ENCODE assay signal across 8 mouse cellular contexts in the genomic region with DNA sequence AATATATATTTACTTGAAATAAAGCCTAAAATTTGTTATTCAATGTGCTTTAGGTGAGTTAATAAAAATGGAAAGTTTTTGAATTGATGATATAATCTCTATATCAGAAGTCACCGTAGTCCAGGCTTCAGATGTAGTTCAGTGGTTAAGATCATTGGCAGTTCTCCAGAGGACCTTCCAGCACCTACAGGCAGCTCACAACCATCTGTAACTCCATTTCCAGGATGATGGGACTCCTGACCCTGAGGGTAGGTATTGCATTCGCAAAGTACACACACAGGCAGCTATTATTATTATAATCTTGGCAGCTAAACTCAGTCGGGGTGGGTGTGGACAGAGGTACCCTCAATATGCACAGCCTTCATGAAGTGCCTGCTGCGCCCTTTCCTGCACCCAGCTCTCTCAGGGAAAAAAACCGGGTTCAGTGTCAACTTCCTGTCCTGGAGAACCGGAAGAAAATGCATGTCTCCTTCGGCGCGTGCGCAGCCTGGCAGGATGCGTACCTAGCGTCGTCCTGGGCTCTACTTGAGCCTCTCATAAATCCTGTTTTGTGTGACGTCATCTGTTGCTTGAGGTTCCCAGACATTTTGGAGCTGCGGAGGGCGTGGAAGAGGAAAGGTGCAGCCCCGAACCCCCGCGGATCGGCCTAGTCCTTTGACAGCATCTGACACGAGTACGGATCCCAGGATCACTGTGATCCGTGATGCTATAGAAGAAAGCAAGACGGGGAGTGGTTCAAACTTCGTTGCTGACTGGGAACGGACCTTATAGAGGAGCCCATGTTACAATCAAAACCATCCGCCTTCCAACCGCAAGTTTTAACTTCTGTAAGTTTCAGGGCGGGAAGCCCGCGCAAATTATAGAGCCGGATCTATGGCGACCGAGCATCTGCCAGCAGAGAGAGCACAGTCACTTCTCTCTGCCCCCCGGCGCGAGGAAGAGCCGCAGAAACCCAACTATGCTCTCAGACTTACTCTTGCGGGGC. TPM values are rescaled to one million over a fixed set of nuclear protein-coding genes. Genes with fewer than 3 reads are reported as not detected.
DNase-seq lines count a peak whose midpoint lies in the region; ATAC-seq lines count a peak whose summit lies in the region.

TSS of gene Wdr5b (plus strand) at position 551 of the 985 bp plus-strand sequence.

- H3K4me3 ChIP-seq in intestine, embryonic 14.5 days (ENCODE audit: low read depth, low read length): peak within 1 kb of the TSS; percentile 65

- intact Hi-C loops in left cerebral cortex, postnatal 14 days (cut with DNase I): loop anchor here (2.0 kb wide), 1 partner anchor 30 kb away; the partner anchor contains the start of genes Ccdc58 and Fam162a

- H3K4me2 ChIP-seq in intestine, embryonic 14.5 days (ENCODE audit: low read length): peak within 1 kb of the TSS; percentile 64

- peaks cover 39% of the 10 kb centered on the region for H3K36me3 ChIP-seq in intestine, embryonic 14.5 days (ENCODE audit: control insufficient read depth, insufficient read depth, low read length)

- H3K4me1 ChIP-seq in intestine, embryonic 14.5 days (replicated peaks; ENCODE audit: control insufficient read depth, insufficient read depth, low read length): peaks cover 9% of the 10 kb centered on the region

- WGBS in intestine, embryonic 14.5 days: 3% methylated on average over 39 of the region's 39 CpGs

- H3K9me3 ChIP-seq in intestine, embryonic 14.5 days (ENCODE audit: control insufficient read depth, low read length): no peaks in the 10 kb centered on the region

- DNase-seq in adrenal gland, adult 18-20 months (ENCODE audit: low spot score in 2 of 2): peak; percentile 75 to 78
- peak; percentile 99 for DNase-seq in embryo, embryonic 11 days
- DNase-seq in gastrocnemius, postnatal 25 days: peak; percentile 93
- DNase-seq in intestine, embryonic 14.5 days (ENCODE audit: low spot score): peak; percentile 92
- DNase-seq in left cerebral cortex, postnatal 14 days (ENCODE audit: low spot score in 2 of 2): peak; percentile 94 to 98
- peak; percentile 97 for DNase-seq in mesoderm, embryonic 11.5 days (ENCODE audit: low read depth, low spot score)
- peak; percentile 92 to 97 for DNase-seq in right cerebral cortex, postnatal 36 days (ENCODE audit: low spot score in 2 of 2)
- DNase-seq in yolk sac, embryonic 10.5 days (ENCODE audit: low spot score): peak; percentile 91

- no peaks in the 10 kb centered on the region for H3K27me3 ChIP-seq in intestine, embryonic 14.5 days (replicated peaks; ENCODE audit: control insufficient read depth, insufficient read depth, low read length)

- peak within 1 kb of the TSS; percentile 80 for H3K27ac ChIP-seq in intestine, embryonic 14.5 days (ENCODE audit: low read depth)

- H3K9ac ChIP-seq in intestine, embryonic 14.5 days (ENCODE audit: low read length): peak within 1 kb of the TSS; percentile 67

- ATAC-seq in intestine, embryonic 14.5 days (replicated peaks; ENCODE audit: low FRiP score, low TSS enrichment, low read depth): peak; percentile 96

RNA-seq across cellular contexts. Expression of gene Wdr5b, which starts in this region (rescaled TPM):
- 1 to 10 TPM; 2.8 to 3.9 TPM for total RNA-seq in adrenal gland, adult 18-20 months (2021)
- total RNA-seq in gastrocnemius, postnatal 25 days (2021): 1 to 10 TPM; 1.5 to 2.0 TPM
- 8.5 and 8.7 TPM in 2 replicates for polyA plus RNA-seq in intestine, embryonic 14.5 days (2014; fragmentation: Nextera tagmentation; extraction: Ambion mirVana)
- 1 to 10 TPM; 3.6 to 3.9 TPM for total RNA-seq in left cerebral cortex, postnatal 14 days (2021)

Comparison
In these comparisons a context has a peak if more than half of its experiments do, and no peak if none do; other contexts are left out.
1. Peak in every context shown above with its lines: DNase-seq, ATAC-seq, H3K4me3 ChIP-seq and H3K27ac ChIP-seq.